Mouse (Mus musculus) CH12.LX (cell line): ENCODE measurements around the gene Gpr89. TPM values are rescaled to one million over a fixed set of nuclear protein-coding genes. Genes with fewer than 3 reads are reported as not detected.

Source experiments
- DNase-seq: peaks from one replicate; pipeline ENCODE4 v3.0.0-alpha.2; 2013; ENCODE audit errors: extremely low read depth
- H3K27ac ChIP-seq: 2 replicates; pipeline ENCODE4 v1.5.1; 2012; ENCODE audit warnings: low read depth, mild to moderate bottlenecking, control low read depth, moderate library complexity; ENCODE audit not compliant: insufficient read depth
- H3K27me3 ChIP-seq: replicated peaks from 2 replicates; pipeline ENCODE3; 2012; ENCODE audit warnings: inconsistent platforms
- H3K36me3 ChIP-seq, 2 experiments: replicated peaks in 1 of 2; 2 replicates each; pipeline versions ENCODE3 to v1.6.1; 2012; ENCODE audit warnings: inconsistent platforms in 1 of 2, low read length in 1 of 2, mild to moderate bottlenecking in 1 of 2, mixed read lengths in 1 of 2, moderate library complexity in 1 of 2; ENCODE audit not compliant: control insufficient read depth in 1 of 2, insufficient read depth in 1 of 2
- H3K4me1 ChIP-seq, 2 experiments: 2 replicates each; pipeline ENCODE4 v1.6.1; 2012; ENCODE audit warnings: inconsistent platforms in 1 of 2, moderate library complexity in 1 of 2; ENCODE audit not compliant: insufficient read depth in 2 of 2, control insufficient read depth in 1 of 2
- H3K4me2 ChIP-seq: 2 replicates; pipeline ENCODE4 v1.6.1; 2012; ENCODE audit warnings: low read depth, mild to moderate bottlenecking, control low read depth; ENCODE audit not compliant: poor library complexity, insufficient read depth, severe bottlenecking
- H3K4me3 ChIP-seq, 3 experiments: fragments of 150-350 bp in 1 of 3; sonication (generic) in 1 of 3; replicated peaks in 1 of 3; 2 replicates each; pipeline versions ENCODE3 to v1.5.1; 2011 to 2012; ENCODE audit warnings: low read depth in 2 of 3, low read length in 2 of 3, mild to moderate bottlenecking in 2 of 3, moderate library complexity in 2 of 3, control low read depth in 1 of 3, improper control_type of control experiment in 1 of 3, inconsistent platforms in 1 of 3, mixed read lengths in 1 of 3; ENCODE audit not compliant: poor library complexity in 1 of 3
- H3K79me2 ChIP-seq: replicated peaks from 2 replicates; pipeline ENCODE4 v1.6.1; 2012; ENCODE audit warnings: mild to moderate bottlenecking, moderate library complexity; ENCODE audit not compliant: control insufficient read depth, poor library complexity, insufficient read depth, severe bottlenecking; ENCODE audit errors: extremely low read depth
- H3K9ac ChIP-seq: 2 replicates; pipeline ENCODE4 v1.6.1; 2012; ENCODE audit warnings: low read depth, mild to moderate bottlenecking, control low read depth, moderate library complexity; ENCODE audit not compliant: insufficient read depth
- H3K9me3 ChIP-seq: replicated peaks from 2 replicates; pipeline ENCODE3; 2012; ENCODE audit warnings: low read length, inconsistent platforms, mixed read lengths
- BHLHE40 ChIP-seq: IDR thresholded peaks from 2 replicates; pipeline ENCODE4 v1.6.1; 2011; ENCODE audit warnings: mild to moderate bottlenecking, low read depth, low read length, improper control_type of control experiment
- CHD1 ChIP-seq: IDR thresholded peaks from 2 replicates; pipeline ENCODE4 v1.6.1; 2012; ENCODE audit warnings: low read depth, low read length, improper control_type of control experiment, inconsistent platforms
- CHD2 ChIP-seq: IDR thresholded peaks from 2 replicates; pipeline ENCODE4 v1.6.1; 2011; ENCODE audit warnings: low read length, improper control_type of control experiment
- CTCF ChIP-seq, 2 experiments: IDR thresholded peaks in 1 of 2; conservative IDR thresholded peaks in 1 of 2; 2 replicates each; pipeline ENCODE4 v1.5.1; 2011 to 2012; ENCODE audit warnings: low read depth in 2 of 2, low read length in 2 of 2, improper control_type of control experiment in 1 of 2, inconsistent platforms in 1 of 2, mild to moderate bottlenecking in 1 of 2, moderate library complexity in 1 of 2
- E2F4 ChIP-seq: IDR thresholded peaks from 2 replicates; pipeline ENCODE4 v1.6.1; 2011; ENCODE audit warnings: low read depth, low read length, improper control_type of control experiment; ENCODE audit not compliant: insufficient replicate concordance
- ELF1 ChIP-seq: IDR thresholded peaks from 2 replicates; pipeline ENCODE4 v1.6.1; 2014; ENCODE audit warnings: low read depth, mild to moderate bottlenecking, inconsistent platforms, low read length, improper control_type of control experiment
- EP300 ChIP-seq: IDR thresholded peaks from 2 replicates; pipeline ENCODE4 v1.6.1; 2011; ENCODE audit warnings: low read length, improper control_type of control experiment
- ETS1 ChIP-seq: conservative IDR thresholded peaks from 2 replicates; pipeline ENCODE4 v1.6.1; 2012; ENCODE audit warnings: low read depth, mild to moderate bottlenecking, inconsistent platforms, low read length, improper control_type of control experiment, moderate library complexity
- GABPA ChIP-seq: IDR thresholded peaks from 2 replicates; pipeline ENCODE4 v1.6.1; 2012; ENCODE audit warnings: low read depth, low read length, improper control_type of control experiment, inconsistent platforms; ENCODE audit not compliant: insufficient replicate concordance
- HCFC1 ChIP-seq: IDR thresholded peaks from 2 replicates; pipeline ENCODE4 v1.6.1; 2012; ENCODE audit warnings: low read depth, mild to moderate bottlenecking, inconsistent platforms, low read length, improper control_type of control experiment
- IRF4 ChIP-seq: IDR thresholded peaks from 2 replicates; pipeline ENCODE4 v1.6.1; 2014; ENCODE audit warnings: low read depth, mild to moderate bottlenecking, inconsistent platforms, low read length, improper control_type of control experiment
- JUN ChIP-seq: IDR thresholded peaks from 2 replicates; pipeline ENCODE4 v1.6.1; 2011; ENCODE audit warnings: low read depth, mild to moderate bottlenecking, low read length, improper control_type of control experiment, moderate library complexity; ENCODE audit not compliant: insufficient read depth
- JUND ChIP-seq: conservative IDR thresholded peaks from 2 replicates; pipeline ENCODE4 v1.6.1; 2011; ENCODE audit warnings: low read depth, low read length, improper control_type of control experiment
- KAT2A ChIP-seq: IDR thresholded peaks from 2 replicates; pipeline ENCODE4 v1.6.1; 2012; ENCODE audit warnings: low read length, improper control_type of control experiment, inconsistent platforms; ENCODE audit not compliant: insufficient replicate concordance
- MAFK ChIP-seq: IDR thresholded peaks from 2 replicates; pipeline ENCODE4 v1.6.1; 2011; ENCODE audit warnings: low read length, improper control_type of control experiment; ENCODE audit not compliant: insufficient replicate concordance
- MAX ChIP-seq: IDR thresholded peaks from 2 replicates; pipeline ENCODE4 v1.6.1; 2011; ENCODE audit warnings: low read length, improper control_type of control experiment
- MAZ ChIP-seq: IDR thresholded peaks from 2 replicates; pipeline ENCODE4 v1.6.1; 2012; ENCODE audit warnings: low read depth, mild to moderate bottlenecking, inconsistent platforms, low read length, improper control_type of control experiment, moderate library complexity
- MEF2A ChIP-seq: IDR thresholded peaks from 2 replicates; pipeline ENCODE4 v1.6.1; 2014; ENCODE audit warnings: low read depth, mild to moderate bottlenecking, inconsistent platforms, low read length, improper control_type of control experiment, borderline replicate concordance
- MXI1 ChIP-seq: IDR thresholded peaks from 2 replicates; pipeline ENCODE4 v1.6.1; 2011; ENCODE audit warnings: mild to moderate bottlenecking, low read depth, low read length, improper control_type of control experiment
- MYC ChIP-seq: IDR thresholded peaks from 2 replicates; pipeline ENCODE4 v1.6.1; 2011; ENCODE audit warnings: low read depth, mild to moderate bottlenecking, improper control_type of control experiment, low read length
- NELFE ChIP-seq: IDR thresholded peaks from 2 replicates; pipeline ENCODE4 v1.6.1; 2011; ENCODE audit warnings: low read depth, low read length, improper control_type of control experiment
- NRF1 ChIP-seq: IDR thresholded peaks from 2 replicates; pipeline ENCODE4 v1.6.1; 2014; ENCODE audit warnings: low read depth, mild to moderate bottlenecking, inconsistent platforms, low read length, improper control_type of control experiment, moderate library complexity
- PAX5 ChIP-seq: IDR thresholded peaks from 2 replicates; pipeline ENCODE4 v1.6.1; 2012; ENCODE audit warnings: low read length, inconsistent platforms, mixed read lengths
- POLR2A ChIP-seq: IDR thresholded peaks from 2 replicates; pipeline ENCODE4 v1.6.1; 2011; ENCODE audit warnings: low read depth, mild to moderate bottlenecking, improper control_type of control experiment, low read length
- POLR2AphosphoS2 ChIP-seq: IDR thresholded peaks from 2 replicates; pipeline ENCODE4 v1.6.1; 2011; ENCODE audit warnings: low read depth, low read length, improper control_type of control experiment
- RAD21 ChIP-seq: IDR thresholded peaks from 2 replicates; pipeline ENCODE4 v1.6.1; 2011; ENCODE audit warnings: low read depth, mild to moderate bottlenecking, low read length, improper control_type of control experiment, moderate library complexity
- RCOR1 ChIP-seq: conservative IDR thresholded peaks from 2 replicates; pipeline ENCODE4 v1.6.1; 2012; ENCODE audit warnings: low read depth, mild to moderate bottlenecking, inconsistent platforms, low read length, improper control_type of control experiment
- SIN3A ChIP-seq: IDR thresholded peaks from 2 replicates; pipeline ENCODE4 v1.6.1; 2012; ENCODE audit warnings: low read length, improper control_type of control experiment, inconsistent platforms
- SMC3 ChIP-seq: IDR thresholded peaks from 2 replicates; pipeline ENCODE4 v1.6.1; 2011; ENCODE audit warnings: low read depth, low read length, improper control_type of control experiment
- TBP ChIP-seq: conservative IDR thresholded peaks from 2 replicates; pipeline ENCODE4 v1.6.1; 2011; ENCODE audit warnings: low read depth, low read length, improper control_type of control experiment
- TCF12 ChIP-seq: IDR thresholded peaks from 2 replicates; pipeline ENCODE4 v1.6.1; 2014; ENCODE audit warnings: low read depth, mild to moderate bottlenecking, inconsistent platforms, low read length, improper control_type of control experiment
- UBTF ChIP-seq: IDR thresholded peaks from 2 replicates; pipeline ENCODE4 v1.6.1; 2012; ENCODE audit warnings: low read depth, mild to moderate bottlenecking, inconsistent platforms, low read length, improper control_type of control experiment, moderate library complexity
- USF1 ChIP-seq: IDR thresholded peaks from 2 replicates; pipeline ENCODE4 v1.6.1; 2014; ENCODE audit warnings: low read depth, mild to moderate bottlenecking, inconsistent platforms, low read length, improper control_type of control experiment
- USF2 ChIP-seq: conservative IDR thresholded peaks from 2 replicates; pipeline ENCODE4 v1.6.1; 2011; ENCODE audit warnings: low read depth, low read length, improper control_type of control experiment
- ZC3H11A ChIP-seq: IDR thresholded peaks from 2 replicates; pipeline ENCODE4 v1.6.1; 2012; ENCODE audit warnings: low read depth, mild to moderate bottlenecking, inconsistent platforms, low read length, improper control_type of control experiment
- ZKSCAN1 ChIP-seq: IDR thresholded peaks from 2 replicates; pipeline ENCODE4 v1.6.1; 2012; ENCODE audit warnings: low read depth, inconsistent platforms, low read length, improper control_type of control experiment, borderline replicate concordance
- ZMIZ1 ChIP-seq: IDR thresholded peaks from 2 replicates; pipeline ENCODE4 v1.6.1; 2012; ENCODE audit warnings: low read depth, mild to moderate bottlenecking, inconsistent platforms, low read length, improper control_type of control experiment
- ZNF384 ChIP-seq: IDR thresholded peaks from 2 replicates; pipeline ENCODE4 v1.6.1; 2012; ENCODE audit warnings: low read depth, low read length, improper control_type of control experiment, inconsistent platforms
- dilution Hi-C: fragments of 300-500 bp; cut with MboI; formaldehyde crosslinking; loops from 2 replicates; pipeline ENCODE4 v1.14.3; 2020; ENCODE audit warnings: low sequenced_read_pairs; ENCODE audit not compliant: extremely low pct_unique_long_range_greater_than_20kb, extremely low pct_ligation_motif_present
- in situ Hi-C: fragments of 300-500 bp; cut with MboI; formaldehyde crosslinking; loops from 3 replicates; pipeline ENCODE4 v1.14.3; 2019; ENCODE audit warnings: low sequenced_read_pairs, low pct_ligation_motif_present, low pct_unique_long_range_greater_than_20kb, mixed read lengths
- polyA plus RNA-seq: library from polyadenylated mRNA; unstranded; fragments of >175 nt; gene quantifications from 2 replicates; pipeline ENCODE4 v1.2.1, GENCODE M21; 2012; ENCODE audit warnings: low read depth; ENCODE audit not compliant: insufficient read length
- total RNA-seq, 2 experiments: library from RNA; depleted of rRNA; stranded (reverse); fragments of 300-350 nt in 1 of 2; fragments of >200 nt in 1 of 2; gene quantifications; 2 replicates each; pipeline ENCODE4 v1.2.3; 2012 to 2014

Gpr89 gene
- total RNA-seq (2012; rRNA removed) = 27.9 and 28.9 TPM in 2 replicates
- 30.8 and 32.8 TPM in 2 replicates for total RNA-seq (2014; rRNA removed)
- 31.3 and 31.9 TPM in 2 replicates for polyA plus RNA-seq

GRCm38 (mm10) chr3:96904851-96905541, at the start of gene Gpr89:
Gene Gpr89, minus strand, starts transcription at chr3:96905346.
- Histone ChIP-seq H3K4me3 (peak within 1 kb of the TSS; percentile 86 to 100 (median 97)), H3K27me3 (no peaks in the 10 kb centered on the region), H3K4me1 (peaks cover 3 to 20% of the 10 kb centered on the region in 2 experiments; a peak in 3 of 4 replicates), H3K9me3 (no peaks in the 10 kb centered on the region), H3K27ac (no peak within 1 kb of the TSS), H3K9ac (peak within 1 kb of the TSS; percentile 64), H3K36me3 (peaks cover 0 to 17% of the 10 kb centered on the region in 2 experiments), H3K79me2 (0 out of 2 replicates have a peak, but pooled peaks cover 2% of the 10 kb centered on the region), H3K4me2 (peak within 1 kb of the TSS; percentile 97)
- TF ChIP-seq ZKSCAN1 (no peak), SMC3 (no peak), MXI1 (peak; percentile 86), EP300 (no peak), CHD1 (no peak), CHD2 (no peak), GABPA (no peak), UBTF (no peak), MEF2A (no peak), CTCF (conservative IDR thresholded peaks at IDR 0.05 in 1 of 2, IDR thresholded peaks at IDR 0.05 in 1 of 2; ENCODE audit: low read depth in 2 of 2, low read length in 2 of 2) (no peak), POLR2AphosphoS2 (no peak), ELF1 (0 out of 2 replicates have a peak, but pooled peaks have one; percentile 18), ZMIZ1 (no peak; the same call in 1 of the 2 replicates), IRF4 (no peak), NELFE (peak; percentile 77; the same call in 1 of the 2 replicates), BHLHE40 (no peak), HCFC1 (peak; percentile 79), PAX5 (no peak), KAT2A (no peak), MAZ (no peak), MYC (no peak), MAFK (no peak), RAD21 (no peak), E2F4 (no peak), RCOR1 (no peak), ETS1 (no peak), MAX (0 out of 2 replicates have a peak, but pooled peaks have one; percentile 14), USF1 (no peak), NRF1 (no peak), TCF12 (peak; percentile 77), JUN (no peak), ZNF384 (no peak), TBP (peak; percentile 89), SIN3A (peak; percentile 75), JUND (no peak), USF2 (no peak), POLR2A (peak; percentile 90), ZC3H11A (no peak)
- dilution Hi-C loops = no loop called here
- DNase-seq = peak; percentile 93
- in situ Hi-C loops = no loop called here
